Mouse (Mus musculus): Measurements from ENCODE around the gene Alg1. TPM values are rescaled to one million over a fixed set of nuclear protein-coding genes. Genes with fewer than 3 reads are reported as not detected.
"Not testable (repeated sequence)": the region's sequence is repeated elsewhere in the genome, so short reads cannot be mapped to it uniquely, and the experiment has no call there.

Gene Alg1
- 10 to 100 TPM; 38.0 to 53.2 (median 43.5) TPM for total RNA-seq (2022)

DNA sequence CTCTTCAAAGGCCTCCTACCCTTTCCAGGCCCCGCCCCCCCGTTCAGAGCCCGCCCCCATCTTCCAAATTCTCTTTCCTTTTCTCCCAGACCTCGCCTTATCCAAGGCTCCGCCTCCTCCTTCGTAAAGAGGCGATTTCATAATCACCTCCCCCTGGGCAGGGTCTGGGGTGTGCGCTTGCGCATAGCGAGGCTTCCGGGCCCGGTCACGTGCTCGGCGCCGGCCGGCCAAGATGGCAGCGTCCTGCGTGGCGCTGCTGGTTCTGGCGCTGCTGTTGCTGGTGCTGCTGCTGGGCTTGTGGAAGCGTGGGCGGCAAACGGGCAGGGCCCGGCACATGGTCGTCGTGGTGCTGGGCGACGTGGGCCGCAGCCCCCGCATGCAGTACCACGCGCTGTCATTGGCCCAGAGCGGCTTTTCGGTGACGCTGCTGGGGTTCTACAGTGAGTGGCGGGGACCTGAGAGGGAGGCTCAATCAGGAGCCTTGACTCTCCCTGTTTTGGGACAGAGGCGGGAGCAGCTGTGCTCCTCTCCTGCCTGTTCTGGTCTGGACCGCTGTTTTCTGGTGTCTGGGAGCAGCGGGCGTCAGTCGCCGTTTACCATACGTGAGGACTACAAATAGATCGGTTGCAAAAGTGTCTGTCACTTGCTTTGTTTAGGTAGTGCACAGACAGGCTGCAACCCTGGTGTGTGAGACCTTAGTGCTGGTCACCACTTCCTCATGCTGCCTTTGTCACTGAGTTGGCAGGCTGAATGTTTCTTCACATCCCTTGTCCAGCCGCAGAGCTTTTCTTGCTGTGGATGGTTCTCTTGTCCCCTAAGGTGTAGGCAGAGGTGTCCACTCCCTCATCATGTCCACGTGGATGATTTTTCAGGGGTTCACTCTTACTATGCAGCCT lies at the start of gene Alg1:
TSS of gene Alg1 (plus strand) at position 204 of the 896 bp plus-strand sequence.
- DNase-seq, result peak; percentile 93

DNA sequence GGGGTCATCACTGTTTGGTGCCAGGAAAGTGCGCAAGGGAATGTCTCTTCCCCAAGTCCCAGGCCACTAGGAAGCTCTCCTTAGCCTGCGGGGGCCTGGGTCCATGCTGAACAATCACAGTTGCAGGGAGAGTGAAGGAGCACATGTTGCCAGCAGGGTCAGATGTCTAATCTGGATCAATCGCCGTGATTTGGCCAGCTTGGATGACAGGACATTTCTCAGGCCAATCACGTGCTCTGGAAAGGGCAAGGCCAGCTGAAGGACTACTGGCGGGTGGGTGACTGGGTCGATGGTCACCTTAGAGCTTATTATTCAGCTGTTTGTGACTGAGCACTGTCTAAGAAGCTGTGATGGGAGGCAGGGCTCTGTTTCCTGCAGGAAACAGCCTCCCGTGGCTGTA lies 49.3 kb upstream of the Alg1 start:
- peak; percentile 78 for DNase-seq

DNA sequence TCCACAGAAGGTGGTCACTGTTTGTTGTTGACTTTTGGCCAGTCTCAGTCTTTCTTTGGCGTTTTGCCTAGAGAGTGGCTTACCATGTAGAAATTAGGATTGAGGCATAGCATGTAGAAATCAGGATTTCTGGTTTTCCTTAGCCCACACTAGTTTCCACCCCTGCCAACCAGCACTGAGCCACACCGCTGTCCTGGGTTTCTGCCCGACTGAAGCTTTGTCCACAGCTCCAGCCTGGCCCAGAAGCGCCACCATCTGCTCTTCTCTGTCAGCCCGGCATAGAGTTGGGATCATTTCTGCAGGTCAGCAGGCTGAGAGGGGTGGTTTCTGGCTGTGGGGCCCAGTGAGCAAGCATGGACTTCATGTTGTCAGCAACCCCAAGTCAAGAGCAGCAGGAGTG lies 48.5 kb upstream of the Alg1 start:
- no peak for DNase-seq

DNA sequence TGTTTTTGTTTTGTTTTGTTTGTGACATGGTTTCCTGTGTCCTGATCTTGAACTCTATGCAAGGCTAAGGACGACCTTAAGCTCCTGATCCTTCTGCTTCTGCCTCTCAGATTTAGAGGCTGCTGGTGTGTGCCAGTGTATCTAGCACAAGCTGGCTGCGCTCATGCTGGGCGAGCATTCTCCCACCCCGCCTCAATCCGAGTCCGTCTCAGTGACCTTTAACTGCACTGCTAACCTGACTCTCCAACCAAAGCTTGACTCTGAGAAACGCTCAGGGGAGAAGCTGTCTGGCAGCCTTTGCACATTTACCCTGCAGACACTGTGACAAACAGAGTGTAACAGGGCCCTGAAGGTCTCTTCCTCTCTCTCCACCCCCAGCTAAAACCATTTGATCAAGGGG lies 47.7 kb upstream of the Alg1 start:
- no peak for DNase-seq

GRCm38 (mm10) chr16:5186234-5186633 lies 47.2 kb upstream of the Alg1 start:
- no peak for DNase-seq

DNA sequence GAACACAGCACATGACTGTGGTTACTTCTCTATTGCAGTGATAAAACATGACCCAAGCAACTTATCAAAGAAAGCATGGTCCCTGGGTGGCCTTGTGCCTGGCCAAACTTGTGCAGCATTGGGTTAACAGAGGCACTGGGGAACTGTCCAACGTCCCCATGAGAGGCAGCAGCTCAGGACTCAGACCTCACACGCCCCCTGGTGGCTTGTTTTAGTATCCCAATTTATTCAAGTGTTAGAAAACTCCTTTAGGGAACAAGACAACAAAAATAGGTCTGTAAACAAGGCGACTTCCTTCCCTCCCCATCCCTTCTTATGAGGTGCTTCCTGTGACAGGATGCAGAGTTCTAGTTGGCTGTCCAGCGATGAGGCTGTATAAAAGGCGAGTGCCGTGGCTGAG lies 38.3 kb upstream of the Alg1 start:
- peak; percentile 43 for DNase-seq

GRCm38 (mm10) chr16:5202681-5203080 lies 30.7 kb upstream of the Alg1 start:
- no peak for DNase-seq

GRCm38 (mm10) chr16:5203200-5203599 lies 30.2 kb upstream of the Alg1 start:
- DNase-seq, result no peak

- peak; percentile 70 for DNase-seq
These were observed 29.6 kb upstream of the Alg1 start, which contains the start of gene Nagpa for GRCm38 (mm10) chr16:5203668-5204433. Nagpa (minus strand) TSS chr16:5204012.

- DNase-seq, result no peak
These were observed 27.9 kb upstream of the Alg1 start for GRCm38 (mm10) chr16:5205431-5205970.

- no peak for DNase-seq
These were observed 27.4 kb upstream of the Alg1 start for GRCm38 (mm10) chr16:5206051-5206450.

GRCm38 (mm10) chr16:5210365-5210764 lies 23.1 kb upstream of the Alg1 start:
- DNase-seq, result no peak

DNA sequence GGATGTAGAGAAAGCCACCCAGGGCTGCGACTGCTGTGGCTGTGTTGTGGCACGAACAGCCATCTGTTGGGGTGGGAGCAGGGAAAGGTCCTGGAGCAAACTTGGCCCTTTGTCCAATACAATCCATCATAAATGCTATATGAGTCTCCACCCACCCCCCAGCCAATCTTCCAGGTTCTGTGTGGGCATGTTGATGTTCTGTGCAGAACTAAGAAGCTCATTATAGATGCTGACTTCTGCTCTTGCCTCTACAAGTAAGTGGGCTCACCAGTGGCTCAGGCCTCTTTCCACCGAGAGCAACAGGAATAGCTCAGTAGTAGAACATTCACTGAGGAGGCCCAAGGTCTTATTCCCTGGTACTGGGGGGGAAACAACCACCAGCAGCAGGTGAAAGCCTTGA lies 21.3 kb upstream of the Alg1 start:
- DNase-seq, result no peak

DNA sequence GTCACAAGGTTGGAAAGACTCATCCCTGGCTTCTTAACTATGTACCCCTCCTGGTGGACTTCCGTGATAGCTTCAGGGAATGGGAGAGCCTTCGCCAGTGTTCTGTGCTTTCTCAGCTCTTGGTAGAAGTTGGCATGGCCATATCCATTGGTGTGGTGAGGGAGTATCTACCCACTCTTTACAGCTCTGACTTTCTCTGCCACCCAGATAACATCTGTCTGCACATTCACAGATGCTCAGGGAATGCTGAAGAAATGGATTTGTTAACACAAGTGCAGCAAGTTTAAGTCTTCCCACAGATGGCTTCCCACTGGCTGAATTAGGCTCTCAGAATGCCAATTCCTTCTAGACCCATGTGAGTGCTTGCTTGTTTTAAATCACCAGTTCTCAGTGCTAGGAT lies 19.3 kb upstream of the Alg1 start:
- no peak for DNase-seq

DNA sequence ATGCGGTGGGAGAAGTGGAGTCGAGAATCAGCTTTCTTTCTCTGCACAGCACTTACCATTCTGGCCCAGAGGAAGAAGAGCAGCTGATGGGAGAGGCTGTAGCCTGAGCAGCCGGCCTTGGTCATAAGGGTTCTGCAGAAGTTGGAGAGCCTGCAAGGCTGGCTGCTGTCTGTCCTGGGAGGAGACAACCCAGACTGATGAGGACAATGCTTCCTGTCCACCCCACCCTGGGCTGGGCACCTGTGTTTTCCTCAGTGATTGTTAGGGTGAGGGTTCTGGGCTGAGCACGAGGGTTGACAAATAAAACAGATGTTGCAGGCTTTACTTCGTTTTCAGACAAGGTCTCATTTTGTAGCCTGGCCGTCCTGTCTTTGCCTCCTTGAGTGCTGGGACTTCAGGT lies 16.7 kb upstream of the Alg1 start:
- no peak for DNase-seq

GRCm38 (mm10) chr16:5217341-5218133 lies 15.9 kb upstream of the Alg1 start:
- no peak for DNase-seq

DNA sequence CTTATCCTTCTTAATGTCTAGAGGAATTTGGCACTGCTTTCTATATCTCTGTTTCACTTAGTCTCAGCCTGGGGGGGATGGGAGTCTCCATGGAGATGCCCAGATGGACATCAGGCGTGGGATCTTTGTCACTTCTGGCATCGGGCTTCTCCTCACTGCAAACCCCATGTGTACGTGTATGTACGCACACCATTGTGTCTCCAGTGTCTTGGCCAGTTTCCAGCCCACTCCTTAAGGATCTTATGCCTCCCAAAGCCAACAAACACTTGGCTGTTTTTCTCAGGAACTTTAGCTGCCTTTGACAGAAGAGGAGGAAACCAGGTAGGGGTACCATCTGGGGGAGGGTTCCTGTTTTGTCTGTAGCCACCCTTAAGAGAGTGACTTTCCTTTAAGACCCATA lies 12.0 kb upstream of the Alg1 start:
- no peak for DNase-seq

GRCm38 (mm10) chr16:5222140-5222539 lies 11.3 kb upstream of the Alg1 start, which contains the start of gene AU021092:
AU021092 (minus strand) TSS chr16:5222299.
- DNase-seq, result peak; percentile 34

DNA sequence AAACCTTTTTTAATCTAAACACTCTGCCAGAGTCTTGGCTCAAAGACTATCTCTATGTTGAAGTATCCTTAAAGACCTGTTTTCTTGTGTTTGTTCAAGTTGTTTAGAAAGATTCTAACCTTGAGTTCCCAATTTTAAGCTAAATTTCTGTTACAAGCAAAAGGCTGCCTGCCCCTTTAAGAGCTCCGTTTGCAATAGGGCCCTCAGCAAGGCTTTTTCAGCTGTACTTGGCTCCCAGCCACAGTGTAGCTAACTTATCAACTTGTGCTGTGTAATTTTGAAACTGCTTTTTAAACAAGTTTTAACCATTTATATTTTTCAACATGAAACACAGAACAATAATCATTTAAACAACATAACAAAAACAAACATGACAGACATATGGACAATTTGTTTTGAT lies 6.9 kb upstream of the Alg1 start:
- DNase-seq, result not testable (repeated sequence)

GRCm38 (mm10) chr16:5227501-5227900 lies 5.9 kb upstream of the Alg1 start:
- not testable (repeated sequence) for DNase-seq

- DNase-seq, result not testable (repeated sequence)
These were observed 5.3 kb upstream of the Alg1 start for GRCm38 (mm10) chr16:5228103-5228502.

GRCm38 (mm10) chr16:5232982-5233381 lies 439 bp upstream of the Alg1 start:
- no peak for DNase-seq

Measured in adrenal gland, adult 8-10 months (tissue).